ENCODE assay signal across 8 mouse cellular contexts in genomic region chr16:20301770-20302649, GRCm38 (mm10). TPM values are rescaled to one million over a fixed set of nuclear protein-coding genes. Genes with fewer than 3 reads are reported as not detected.
DNase-seq lines count a peak whose midpoint lies in the region; ATAC-seq and TF ChIP-seq lines count a peak whose summit lies in the region.

Gene Parl (minus strand): TSS chr16:20302387.

- DNase-seq in 3T3-L1 (ENCODE audit: low read depth, low spot score) = peak; percentile 98
- peak; percentile 35 to 60 for DNase-seq in adrenal gland, postnatal 4 days (ENCODE audit: low spot score in 2 of 2)
- peak; percentile 91 for DNase-seq in embryonic facial prominence, embryonic 14.5 days (ENCODE audit: low spot score)
- DNase-seq in heart, adult 2 months = peak; percentile 83 to 84
- DNase-seq in kidney, adult 8-10 months = peak; percentile 73 to 80
- DNase-seq in limb, embryonic 14.5 days (ENCODE audit: low spot score) = peak; percentile 94
- peak; percentile 93 for DNase-seq in midbrain, postnatal 0 days (ENCODE audit: low spot score)
- DNase-seq in spleen, postnatal 14 days (ENCODE audit: low spot score in 2 of 2) = peak; percentile 64 to 71

- peaks cover 4% of the 10 kb centered on the region; the same call in 1 of the 2 replicates for H3K36me3 ChIP-seq in embryonic facial prominence, embryonic 14.5 days (ENCODE audit: control insufficient read depth, insufficient read depth, low read length)
- H3K36me3 ChIP-seq in heart, adult 2 months (ENCODE audit: control insufficient read depth, insufficient read depth, low read length) = peaks cover 13% of the 10 kb centered on the region
- peaks cover 11% of the 10 kb centered on the region; the same call in 1 of the 2 replicates for H3K36me3 ChIP-seq in limb, embryonic 14.5 days (ENCODE audit: control insufficient read depth, insufficient read depth, low read length)
- H3K36me3 ChIP-seq in midbrain, postnatal 0 days (ENCODE audit: insufficient read depth, low read length) = peaks cover 2% of the 10 kb centered on the region

- H3K9ac ChIP-seq in embryonic facial prominence, embryonic 14.5 days (ENCODE audit: low read depth, low read length) = peak within 1 kb of the TSS; percentile 84
- H3K9ac ChIP-seq in heart, adult 2 months (ENCODE audit: low read depth, low read length) = peak within 1 kb of the TSS; percentile 68
- peak within 1 kb of the TSS; percentile 78 for H3K9ac ChIP-seq in limb, embryonic 14.5 days (ENCODE audit: low read depth, low read length, severe bottlenecking)
- H3K9ac ChIP-seq in midbrain, postnatal 0 days (replicated peaks; ENCODE audit: low read length, poor library complexity, severe bottlenecking) = peak within 1 kb of the TSS; percentile 77

- H3K27ac ChIP-seq in embryonic facial prominence, embryonic 14.5 days (replicated peaks; ENCODE audit: low read depth, low read length) = peak within 1 kb of the TSS; percentile 78
- peak within 1 kb of the TSS; percentile 82 for H3K27ac ChIP-seq in heart, adult 2 months
- peak within 1 kb of the TSS; percentile 63; the same call in 1 of the 2 replicates for H3K27ac ChIP-seq in limb, embryonic 14.5 days (replicated peaks; ENCODE audit: low read depth, low read length)
- H3K27ac ChIP-seq in midbrain, postnatal 0 days (ENCODE audit: low read depth, low read length) = peak within 1 kb of the TSS; percentile 67

- no peaks in the 10 kb centered on the region for H3K27me3 ChIP-seq in embryonic facial prominence, embryonic 14.5 days (replicated peaks; ENCODE audit: control insufficient read depth, insufficient read depth, low read length)
- H3K27me3 ChIP-seq in heart, adult 2 months (ENCODE audit: control insufficient read depth, insufficient read depth, low read length) = no peaks in the 10 kb centered on the region
- no peaks in the 10 kb centered on the region for H3K27me3 ChIP-seq in limb, embryonic 14.5 days (ENCODE audit: control insufficient read depth, insufficient read depth, low read length)
- H3K27me3 ChIP-seq in midbrain, postnatal 0 days (ENCODE audit: insufficient read depth, low read length) = no peaks in the 10 kb centered on the region

- peak within 1 kb of the TSS; percentile 78 for H3K4me3 ChIP-seq in embryonic facial prominence, embryonic 14.5 days (ENCODE audit: low read depth, low read length)
- peak within 1 kb of the TSS; percentile 96 for H3K4me3 ChIP-seq in heart, adult 2 months
- peak within 1 kb of the TSS; percentile 87 for H3K4me3 ChIP-seq in limb, embryonic 14.5 days (replicated peaks; ENCODE audit: low read length)
- peak within 1 kb of the TSS; percentile 96 for H3K4me3 ChIP-seq in midbrain, postnatal 0 days (ENCODE audit: low read depth, low read length)

- H3K79me2 ChIP-seq in heart, adult 2 months (replicated peaks; ENCODE audit: control insufficient read depth, insufficient read depth, low read length) = peaks cover 6% of the 10 kb centered on the region

- peak; percentile 87 for TF ChIP-seq CTCF in heart, adult 2 months (IDR thresholded peaks at IDR 0.05)
- TF ChIP-seq CTCF in midbrain, postnatal 0 days (IDR thresholded peaks at IDR 0.05) = peak; percentile 99

- peak; percentile 64; the same call in 1 of the 2 replicates for TF ChIP-seq POLR2A in heart, adult 2 months (IDR thresholded peaks at IDR 0.05; ENCODE audit: insufficient read depth, low read depth, low read length)
- peak; percentile 59; the same call in 1 of the 2 replicates for TF ChIP-seq POLR2A in limb, embryonic 14.5 days (IDR thresholded peaks at IDR 0.05; ENCODE audit: borderline replicate concordance, extremely low read depth, insufficient read depth, insufficient read length)

- intact Hi-C loops in heart, adult 2 months (cut with DNase I) = loop anchor here (2.0 to 10.0 kb wide), 5 partner anchors 87 to 577 kb away; partner anchors contain the start of genes Abcc5, Klhl24 and Yeats2

- H3K4me2 ChIP-seq in embryonic facial prominence, embryonic 14.5 days (ENCODE audit: low read depth, low read length) = peak within 1 kb of the TSS; percentile 67
- H3K4me2 ChIP-seq in limb, embryonic 14.5 days (replicated peaks; ENCODE audit: low read depth, low read length, severe bottlenecking) = peak within 1 kb of the TSS; percentile 69
- H3K4me2 ChIP-seq in midbrain, postnatal 0 days (ENCODE audit: low read depth, low read length, poor library complexity, severe bottlenecking) = peak within 1 kb of the TSS; percentile 76

- under 1% methylated on average over 35 of the region's 52 CpGs for WGBS in embryonic facial prominence, embryonic 14.5 days
- WGBS in heart, adult 2 months = under 1% methylated on average over 52 of the region's 52 CpGs
- under 1% methylated on average over 52 of the region's 52 CpGs for WGBS in limb, embryonic 14.5 days
- WGBS in midbrain, postnatal 0 days = under 1% methylated on average over 51 of the region's 52 CpGs

- H3K9me3 ChIP-seq in embryonic facial prominence, embryonic 14.5 days (ENCODE audit: control insufficient read depth, low read length) = no peaks in the 10 kb centered on the region
- no peaks in the 10 kb centered on the region for H3K9me3 ChIP-seq in limb, embryonic 14.5 days (ENCODE audit: control insufficient read depth, low read length)
- no peaks in the 10 kb centered on the region for H3K9me3 ChIP-seq in midbrain, postnatal 0 days (ENCODE audit: low read length)

- TF ChIP-seq EP300 in heart, adult 2 months (IDR thresholded peaks at IDR 0.05; ENCODE audit: insufficient read depth, low read depth, low read length) = peak; percentile 81

- peak; percentile 90 for ATAC-seq in embryonic facial prominence, embryonic 14.5 days (ENCODE audit: low read depth)
- ATAC-seq in limb, embryonic 14.5 days (ENCODE audit: low FRiP score, low read depth) = peak; percentile 90
- ATAC-seq in midbrain, postnatal 0 days (ENCODE audit: low FRiP score) = peak; percentile 93

- H3K4me1 ChIP-seq in embryonic facial prominence, embryonic 14.5 days (ENCODE audit: control insufficient read depth, insufficient read depth, low read length) = peaks cover 11% of the 10 kb centered on the region; the same call in 1 of the 2 replicates
- peaks cover 6% of the 10 kb centered on the region; the same call in 1 of the 2 replicates for H3K4me1 ChIP-seq in heart, adult 2 months (ENCODE audit: control insufficient read depth, insufficient read depth, low read length)
- H3K4me1 ChIP-seq in limb, embryonic 14.5 days (ENCODE audit: control insufficient read depth, insufficient read depth, low read length) = peaks cover 16% of the 10 kb centered on the region
- H3K4me1 ChIP-seq in midbrain, postnatal 0 days (ENCODE audit: insufficient read depth, low read length) = peaks cover 15% of the 10 kb centered on the region

RNA-seq across cellular contexts. Expression of gene Parl, which starts in this region (rescaled TPM):
- 100 to 1,000 TPM; 136 to 142 TPM for total RNA-seq in adrenal gland, postnatal 4 days (2021)
- 75.8 and 88.8 TPM in 2 replicates for polyA plus RNA-seq in embryonic facial prominence, embryonic 14.5 days (2014; fragmentation: Nextera tagmentation; extraction: Ambion mirVana)
- total RNA-seq in heart, adult 2 months (2021) = 10 to 100 TPM; 86.6 to 91.0 TPM
- 48.7 and 69.0 TPM in 2 replicates for polyA plus RNA-seq in heart, adult 2 months (2012; rRNA removed)
- 54.4 and 69.0 TPM in 2 replicates for polyA plus RNA-seq in limb, embryonic 14.5 days (2012; rRNA removed)
- 85.7 and 89.8 TPM in 2 replicates for polyA plus RNA-seq in limb, embryonic 14.5 days (2014; fragmentation: Nextera tagmentation; extraction: Ambion mirVana)
- 31.8 and 104 TPM in 2 replicates for total RNA-seq in midbrain, postnatal 0 days (2014; rRNA removed)
- 81.8 and 82.3 TPM in 2 replicates for polyA plus RNA-seq in midbrain, postnatal 0 days (2015; fragmentation: Nextera tagmentation; extraction: Ambion mirVana)

Comparison
In these comparisons a context has a peak if more than half of its experiments do, and no peak if none do; other contexts are left out.
1. Peak in every context shown above with its lines: DNase-seq, ATAC-seq, H3K4me3 ChIP-seq and H3K27ac ChIP-seq.
2. DNase-seq: peak in every context shown above with its lines; median percentile 98 in 3T3-L1; 94 in limb, embryonic 14.5 days; 93 in midbrain, postnatal 0 days; 91 in embryonic facial prominence, embryonic 14.5 days; 84 in heart, adult 2 months; 76 in kidney, adult 8-10 months; 68 in spleen, postnatal 14 days; 48 in adrenal gland, postnatal 4 days.